17 mouse cellular contexts compared by ENCODE assay signal in genomic region chr9:80318027-80318426, GRCm38 (mm10).
DNase-seq lines count a peak whose midpoint lies in the region; ATAC-seq lines count a peak whose summit lies in the region.
"Had no signal": no experiment of that assay in that cellular context is flagged by ENCODE, and none has a peak within 500 bp of the region (broad histone marks: within the 10 kb centered on the region; RNA-seq: fewer than 3 reads in every experiment).

No protein-coding gene starts in this region.

- H3K27me3 ChIP-seq in forebrain, embryonic 12.5 days = no peaks in the 10 kb centered on the region
- H3K27me3 ChIP-seq: embryonic facial prominence, embryonic 12.5 days; heart, embryonic 13.5 days; midbrain, embryonic 12.5 days had no signal

- no peak overlapping the region for H3K9ac ChIP-seq in forebrain, embryonic 12.5 days
- H3K9ac ChIP-seq: embryonic facial prominence, embryonic 12.5 days; heart, embryonic 13.5 days; liver, embryonic 14.5 days; midbrain, embryonic 12.5 days had no signal

- H3K4me2 ChIP-seq in forebrain, embryonic 12.5 days = no peak overlapping the region
- H3K4me2 ChIP-seq: embryonic facial prominence, embryonic 12.5 days; heart, embryonic 13.5 days; midbrain, embryonic 12.5 days had no signal

- peak; percentile 26 for DNase-seq in 416B (ENCODE audit: low read depth)
- DNase-seq in CD4-positive helper T cell, adult 2 months (ENCODE audit: low read depth, low spot score) = peak; percentile 71
- DNase-seq in natural killer cell, adult 2 months (ENCODE audit: low spot score in 2 of 2) = peak; percentile 26 to 42
- no peak for DNase-seq in gastrocnemius, postnatal 14 days
- DNase-seq in c-Kit-positive CD71-positive TER-119-positive erythroid progenitor cells, embryonic 14.5 days (ENCODE audit: low spot score) = no peak
- DNase-seq: adrenal gland, adult 8-10 months; cerebellum, adult 18-20 months; gastrocnemius, postnatal 36 days; kidney, postnatal 14 days; lung, postnatal 14 days had no signal

- no peaks in the 10 kb centered on the region for H3K4me1 ChIP-seq in forebrain, embryonic 12.5 days
- H3K4me1 ChIP-seq: embryonic facial prominence, embryonic 12.5 days; heart, embryonic 13.5 days; midbrain, embryonic 12.5 days had no signal

- no peaks in the 10 kb centered on the region for H3K36me3 ChIP-seq in forebrain, embryonic 12.5 days (replicated peaks)
- H3K36me3 ChIP-seq: embryonic facial prominence, embryonic 12.5 days; heart, embryonic 13.5 days; midbrain, embryonic 12.5 days had no signal

- no peak overlapping the region for H3K27ac ChIP-seq in forebrain, embryonic 12.5 days
- H3K27ac ChIP-seq: embryonic facial prominence, embryonic 12.5 days; heart, embryonic 13.5 days; liver, embryonic 14.5 days; midbrain, embryonic 12.5 days had no signal

- 90% methylated on average over 6 of the region's 6 CpGs for WGBS in forebrain, embryonic 12.5 days

- no peak overlapping the region for H3K4me3 ChIP-seq in forebrain, embryonic 12.5 days (replicated peaks)
- H3K4me3 ChIP-seq: embryonic facial prominence, embryonic 12.5 days; heart, embryonic 13.5 days; midbrain, embryonic 12.5 days had no signal

- H3K9me3 ChIP-seq in forebrain, embryonic 12.5 days = no peaks in the 10 kb centered on the region
- H3K9me3 ChIP-seq: embryonic facial prominence, embryonic 12.5 days; heart, embryonic 13.5 days; midbrain, embryonic 12.5 days had no signal

- peak; percentile 84 for ATAC-seq in common myeloid progenitor, adult 5-6 weeks (replicated peaks; ENCODE audit: low read depth, poor library complexity, severe bottlenecking)
- ATAC-seq in forebrain, embryonic 12.5 days (ENCODE audit: low FRiP score) = no peak
- ATAC-seq: intestine, postnatal 0 days had no signal

- intact Hi-C loops in gastrocnemius, postnatal 14 days (cut with DNase I; ENCODE audit: low total_unique reads) = no loop called here

Comparison
In these comparisons a context has a peak if more than half of its experiments do, and no peak if none do; other contexts are left out.
1. DNase-seq: peak in 416B (single experiment), CD4-positive helper T cell, adult 2 months (single experiment) and natural killer cell, adult 2 months (2 of 2); none in gastrocnemius, postnatal 14 days (single experiment) and c-Kit-positive CD71-positive TER-119-positive erythroid progenitor cells, embryonic 14.5 days (single experiment).